Mouse (Mus musculus) myocyte (in vitro differentiated cells): ENCODE measurements around the gene Gm45713.

Source experiments
- POLR2A ChIP-seq: IDR thresholded peaks from one replicate; pipeline ENCODE4 v1.6.1; 2011; ENCODE audit warnings: low read depth, mild to moderate bottlenecking, control low read depth, moderate library complexity; ENCODE audit not compliant: insufficient read length
- TCF3 ChIP-seq: IDR thresholded peaks from one replicate; pipeline ENCODE4 v1.6.1; 2011; ENCODE audit warnings: low read depth, control low read depth; ENCODE audit not compliant: insufficient read length
- USF1 ChIP-seq: IDR thresholded peaks from one replicate; pipeline ENCODE4 v1.6.1; 2011; ENCODE audit warnings: low read depth, mild to moderate bottlenecking, control low read depth, moderate library complexity

DNA sequence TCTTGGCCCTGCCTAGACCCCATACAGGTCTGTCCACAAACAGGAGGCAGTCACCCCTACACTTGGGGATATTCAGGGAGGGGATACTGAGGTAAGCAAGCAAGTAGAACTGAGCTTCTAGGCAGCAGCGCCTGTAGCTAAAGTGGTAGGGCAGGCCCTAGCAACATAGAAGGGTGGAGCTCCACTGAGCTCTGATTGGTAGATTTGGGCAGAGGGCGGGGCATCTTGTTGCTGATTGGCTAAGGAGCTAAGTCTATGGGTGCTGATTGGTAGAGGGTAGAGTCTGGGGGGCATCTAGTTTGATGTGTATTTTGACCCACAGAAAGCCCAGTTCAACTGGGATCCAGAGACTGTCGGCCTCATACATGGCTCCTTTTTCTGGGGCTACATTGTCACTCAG lies 33.5 kb upstream of the Gm45713 start:
- TF ChIP-seq POLR2A (no peak), USF1 (no peak), TCF3 (no peak)
